Mouse (Mus musculus) olfactory bulb, adult 2 months (tissue): ENCODE data around the gene Ddx58. TPM values are rescaled to one million over a fixed set of nuclear protein-coding genes. Genes with fewer than 3 reads are reported as not detected.

Source experiments
- H3K27ac ChIP-seq: fragments of 200-500 bp; 2 replicates; pipeline ENCODE4 v1.5.1; 2012; ENCODE audit warnings: low read depth, low read length; ENCODE audit not compliant: insufficient read depth
- H3K4me1 ChIP-seq: fragments of 200-500 bp; 2 replicates; pipeline ENCODE4 v1.6.1; 2012; ENCODE audit warnings: low read length; ENCODE audit not compliant: control insufficient read depth, insufficient read depth
- H3K4me3 ChIP-seq: fragments of 200-500 bp; 2 replicates; pipeline ENCODE4 v1.5.1; 2012; ENCODE audit warnings: mild to moderate bottlenecking, low read depth, low read length, moderate library complexity; ENCODE audit not compliant: insufficient read depth
- CTCF ChIP-seq: fragments of 200-500 bp; IDR thresholded peaks from 2 replicates; pipeline ENCODE4 v1.5.1; 2012; ENCODE audit warnings: low read depth, mild to moderate bottlenecking, low read length, moderate library complexity; ENCODE audit not compliant: insufficient read depth
- POLR2A ChIP-seq: fragments of 200-500 bp; IDR thresholded peaks from 2 replicates; pipeline ENCODE4 v1.6.1; 2012; ENCODE audit warnings: mild to moderate bottlenecking, low read depth, low read length, moderate library complexity; ENCODE audit not compliant: insufficient read depth
- WGBS: fragments of 180-500 bp; shearing (Covaris S2); methylation state at CpG from one replicate; pipeline ENCODE4 v1.1.7; 2018; 5-methylcytosine and 5-hydroxymethylcytosine counted together
- polyA plus RNA-seq: library from polyadenylated mRNA; stranded (reverse); fragments of >200 nt; gene quantifications from 2 replicates; pipeline ENCODE4 v1.2.4, GENCODE M21; 2012; ENCODE audit warnings: low replicate concordance; ENCODE audit not compliant: missing spikeins, insufficient read depth, insufficient read length

The Ddx58 gene
- polyA plus RNA-seq, result not detected in 2 replicates

DNA sequence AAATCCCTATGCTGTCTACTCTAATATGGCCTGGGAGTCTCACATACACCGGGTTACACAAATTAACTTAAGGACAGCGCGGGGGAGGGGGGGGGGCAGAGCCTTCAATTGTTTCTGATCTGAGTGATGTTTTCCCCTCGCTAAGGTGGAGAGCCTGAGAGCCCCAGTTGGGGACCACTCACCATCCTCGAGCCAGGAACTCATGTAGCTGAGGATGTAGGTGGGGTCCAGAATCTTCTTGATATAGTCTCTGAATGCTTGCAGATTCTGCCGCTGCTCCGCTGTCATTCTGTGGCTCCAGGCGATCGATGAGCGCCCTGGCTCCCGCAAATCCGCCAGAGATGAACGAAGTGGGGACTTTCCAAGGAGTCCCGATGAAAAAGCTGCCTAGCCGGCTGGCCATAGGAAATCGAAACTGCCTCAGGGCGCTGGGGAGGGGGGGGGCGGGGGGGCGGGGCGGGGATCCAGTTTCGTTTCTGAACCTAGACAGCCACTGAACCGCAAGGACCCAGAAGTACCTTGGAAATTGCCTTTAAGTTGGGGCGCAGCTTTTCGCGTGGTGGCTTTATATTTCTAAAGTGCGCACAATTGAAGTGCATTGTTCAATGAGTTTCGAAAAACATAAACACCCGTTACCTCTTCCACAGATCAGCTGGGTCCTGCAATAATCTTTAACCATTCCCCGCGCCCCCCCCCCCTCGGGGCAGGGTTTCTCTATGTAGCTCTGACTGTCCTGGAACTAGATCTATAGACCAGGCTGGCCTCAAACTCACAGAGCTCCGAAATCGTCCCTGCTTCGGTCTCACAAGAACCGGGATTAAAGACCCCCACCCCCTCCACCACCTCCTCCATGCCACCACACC lies at the start of gene Ddx58:
TSS of gene Ddx58 (minus strand) at position 420 of the 863 bp plus-strand sequence.
- peak within 1 kb of the TSS; percentile 63 for H3K4me3 ChIP-seq
- TF ChIP-seq CTCF (no peak), POLR2A (no peak)
- H3K4me1 ChIP-seq, result peaks cover 9% of the 10 kb centered on the region
- WGBS, result 4% methylated on average over 35 of the region's 35 CpGs
- H3K27ac ChIP-seq, result no peak within 1 kb of the TSS

DNA sequence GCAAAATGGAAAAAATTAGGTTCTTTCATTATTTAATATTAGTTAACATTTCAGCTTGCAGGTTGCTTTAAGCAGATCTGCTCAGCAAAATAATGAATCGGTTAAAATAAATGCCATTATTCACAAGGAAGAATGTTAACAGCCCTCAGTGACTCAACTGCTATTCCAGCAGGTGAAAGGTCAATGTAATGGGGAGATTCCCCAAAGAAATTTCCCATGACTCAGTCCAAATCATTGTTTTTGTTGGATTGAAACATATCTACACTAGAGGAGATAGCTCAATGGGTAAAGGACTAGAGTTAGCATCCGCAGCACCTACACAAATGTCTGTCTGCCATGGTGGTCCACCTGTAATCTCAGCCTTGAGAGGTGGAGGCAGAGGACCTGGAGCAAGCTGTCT lies 49.4 kb upstream of the Ddx58 start:
- Histone ChIP-seq H3K4me1 (no peaks in the 10 kb centered on the region), H3K27ac (no peak overlapping the region), H3K4me3 (no peak overlapping the region)
- TF ChIP-seq CTCF (no peak), POLR2A (no peak)
- 89% methylated on average over 2 of the region's 2 CpGs for WGBS

DNA sequence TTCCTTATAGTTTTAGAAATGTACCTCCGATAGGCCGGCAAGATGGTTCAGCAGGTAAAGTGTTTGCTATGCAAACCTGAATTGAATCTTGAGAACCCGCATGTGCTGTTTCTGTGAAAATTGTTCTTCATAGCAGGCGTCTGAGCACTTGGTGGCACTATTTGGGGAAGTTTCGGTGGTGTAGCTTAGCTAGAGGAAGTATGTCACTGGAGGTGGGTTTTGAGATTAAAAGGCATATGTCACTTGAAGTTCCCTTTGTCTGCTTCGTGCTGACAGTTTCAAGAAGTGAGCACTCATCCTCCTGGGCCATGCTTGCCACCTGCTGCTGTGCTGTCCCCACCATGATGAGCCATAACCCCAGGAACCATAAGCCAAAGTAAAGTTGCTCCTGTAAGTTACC lies 47.8 kb upstream of the Ddx58 start:
- Histone ChIP-seq H3K4me1 (no peaks in the 10 kb centered on the region), H3K4me3 (no peak overlapping the region), H3K27ac (no peak overlapping the region)
- TF ChIP-seq POLR2A (no peak), CTCF (no peak)
- WGBS, result 81% methylated on average over 6 of the region's 6 CpGs

DNA sequence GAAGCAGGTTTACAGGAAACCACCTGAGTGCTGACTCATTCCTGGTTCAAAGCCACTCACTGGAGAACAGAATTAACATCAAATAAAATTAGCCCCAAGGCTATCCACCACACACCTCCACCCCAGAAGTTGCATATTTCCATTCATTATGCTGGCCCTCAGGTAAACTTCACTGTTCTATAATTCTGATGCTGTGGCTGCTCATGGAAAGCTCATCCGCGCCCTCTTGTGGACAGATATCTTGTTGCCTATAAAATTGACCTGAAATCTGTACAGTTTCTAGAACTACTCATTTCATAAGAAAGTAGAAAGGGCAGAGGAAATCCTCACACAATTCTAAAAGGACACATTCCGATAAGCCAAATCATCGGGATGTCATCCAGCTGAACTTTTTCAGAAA lies 46.0 kb upstream of the Ddx58 start:
- Histone ChIP-seq H3K27ac (no peak overlapping the region), H3K4me3 (no peak overlapping the region), H3K4me1 (no peaks in the 10 kb centered on the region)
- TF ChIP-seq POLR2A (no peak), CTCF (no peak)
- 18% methylated on average over 4 of the region's 4 CpGs for WGBS

DNA sequence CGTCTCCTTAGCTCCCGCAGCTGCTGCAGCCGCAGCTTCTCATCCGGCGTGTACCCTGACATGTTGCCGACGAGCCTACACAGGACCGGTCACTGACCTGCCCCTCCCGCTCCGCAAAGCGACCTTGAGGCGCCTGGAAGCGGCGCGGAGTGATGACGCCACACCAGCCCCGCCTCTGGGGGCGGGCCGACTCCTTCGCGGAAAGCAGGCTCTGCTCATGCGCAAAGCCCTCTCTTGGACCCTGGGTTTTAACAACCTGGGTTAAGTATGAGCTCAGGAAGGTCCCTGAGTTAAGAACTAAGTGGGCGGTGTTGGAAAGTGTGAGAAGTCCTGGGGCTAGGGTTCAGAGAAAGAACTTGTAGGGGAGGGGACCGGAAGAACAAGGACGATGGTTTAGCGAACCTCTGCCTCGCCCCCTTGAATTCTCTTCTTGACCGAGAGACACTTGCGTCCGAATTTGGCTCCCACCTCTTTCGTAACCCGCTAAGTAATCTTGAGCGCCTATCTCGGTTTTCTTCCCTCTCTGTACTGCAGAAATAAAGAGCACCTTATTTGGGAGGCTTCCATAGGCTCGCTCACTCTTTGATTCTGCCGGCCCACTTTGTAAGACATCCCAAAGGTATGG lies 39.8 kb upstream of the Ddx58 start, which contains the start of gene Ndufb6:
TSS of gene Ndufb6 (minus strand) at position 146 of the 625 bp plus-strand sequence.
- Histone ChIP-seq H3K4me3 (peak within 1 kb of the TSS; percentile 69), H3K4me1 (peaks cover 4% of the 10 kb centered on the region), H3K27ac (peak within 1 kb of the TSS; percentile 3)
- TF ChIP-seq CTCF (no peak), POLR2A (peak; percentile 83)
- under 1% methylated on average over 36 of the region's 36 CpGs for WGBS

DNA sequence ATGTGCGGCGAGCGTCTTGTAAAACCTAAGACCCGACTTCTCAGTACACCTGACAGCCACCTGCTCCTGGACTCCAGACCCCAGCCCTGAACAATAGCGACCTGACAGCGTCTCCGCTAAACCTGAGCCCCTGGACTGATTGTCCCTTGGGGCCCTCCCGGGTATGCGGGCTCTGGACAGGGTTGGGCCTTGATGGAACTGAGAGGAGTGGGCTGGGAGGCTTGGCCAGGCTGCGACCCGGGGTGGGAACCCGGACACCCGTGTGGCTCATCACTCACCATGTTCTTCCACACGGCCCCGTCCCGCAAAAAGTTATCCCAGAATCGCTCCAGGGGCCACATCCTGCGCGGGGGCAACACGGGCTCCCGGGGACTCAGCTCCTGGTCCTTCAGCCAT lies 39.2 kb upstream of the Ddx58 start:
- TF ChIP-seq CTCF, result no peak
- TF ChIP-seq POLR2A, result no peak
- Histone ChIP-seq H3K27ac (no peak overlapping the region), H3K4me1 (peaks cover 4% of the 10 kb centered on the region), H3K4me3 (peak overlapping the region; percentile 69)
- WGBS, result under 1% methylated on average over 21 of the region's 21 CpGs

DNA sequence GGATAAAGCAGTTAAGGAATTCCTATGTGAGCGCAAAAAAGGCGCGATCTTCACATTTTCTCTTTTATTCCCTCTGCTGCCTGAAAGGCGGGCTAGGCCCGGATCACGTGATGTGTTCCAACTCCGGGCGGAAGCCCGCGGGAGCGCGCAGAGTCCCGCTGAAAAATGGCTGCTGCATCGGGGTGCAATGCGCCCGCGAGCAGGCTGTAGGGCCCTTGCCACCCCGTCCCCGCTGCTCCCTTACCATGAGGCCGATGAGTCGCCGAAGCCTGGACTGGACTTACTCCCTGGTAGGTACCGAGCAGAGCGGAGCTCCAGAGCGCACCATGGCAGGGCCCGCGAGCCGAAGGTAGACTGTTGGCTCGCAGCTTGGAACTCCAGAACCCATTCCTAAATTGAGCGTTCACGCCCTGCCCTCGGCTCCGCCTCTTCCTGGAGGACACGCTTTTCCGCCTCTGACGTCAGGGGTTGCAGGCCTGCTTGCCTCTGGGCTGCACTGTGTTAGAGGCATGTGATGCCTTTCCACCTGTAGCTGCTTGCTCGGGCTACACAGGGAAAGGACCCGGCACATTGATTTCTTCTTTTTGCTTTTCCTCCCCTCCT lies 29.9 kb upstream of the Ddx58 start, which contains the start of the genes Smim27 and Topors:
TSS of gene Smim27 (plus strand) at position 150 of the 603 bp plus-strand sequence.
TSS of gene Topors (minus strand) at position 421 of the 603 bp plus-strand sequence.
- WGBS, result under 1% methylated on average over 38 of the region's 38 CpGs
- TF ChIP-seq CTCF (no peak), POLR2A (peak; percentile 88)
- peak within 1 kb of the TSS; percentile 75 for H3K4me3 ChIP-seq
- peaks cover 6% of the 10 kb centered on the region for H3K4me1 ChIP-seq
- H3K27ac ChIP-seq, result peak within 1 kb of the TSS; percentile 94

DNA sequence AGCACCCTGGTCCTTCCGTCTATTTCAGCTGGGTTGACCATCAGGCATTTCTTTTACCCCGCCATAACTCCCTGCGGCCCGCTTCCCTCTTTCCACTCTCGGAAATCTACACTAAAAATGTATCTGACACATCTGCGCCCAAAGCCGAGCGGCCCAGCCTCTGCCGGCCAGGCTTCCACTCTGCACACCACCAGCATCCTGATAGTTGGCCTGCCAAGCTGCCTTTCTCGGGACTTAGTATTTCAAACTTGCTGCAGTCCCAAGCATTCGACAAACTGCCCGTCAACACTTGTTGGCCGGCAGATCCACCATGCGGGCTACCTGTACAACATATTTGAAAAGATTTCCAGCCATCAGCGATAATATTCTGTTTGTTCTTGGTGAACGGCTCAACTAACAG lies 29.2 kb upstream of the Ddx58 start:
- WGBS, result under 1% methylated on average over 16 of the region's 16 CpGs
- peaks cover 6% of the 10 kb centered on the region for H3K4me1 ChIP-seq
- H3K4me3 ChIP-seq, result peak overlapping the region; percentile 75
- H3K27ac ChIP-seq, result peak overlapping the region; percentile 3; the same call in 1 of the 2 replicates
- TF ChIP-seq POLR2A (no peak), CTCF (no peak)

DNA sequence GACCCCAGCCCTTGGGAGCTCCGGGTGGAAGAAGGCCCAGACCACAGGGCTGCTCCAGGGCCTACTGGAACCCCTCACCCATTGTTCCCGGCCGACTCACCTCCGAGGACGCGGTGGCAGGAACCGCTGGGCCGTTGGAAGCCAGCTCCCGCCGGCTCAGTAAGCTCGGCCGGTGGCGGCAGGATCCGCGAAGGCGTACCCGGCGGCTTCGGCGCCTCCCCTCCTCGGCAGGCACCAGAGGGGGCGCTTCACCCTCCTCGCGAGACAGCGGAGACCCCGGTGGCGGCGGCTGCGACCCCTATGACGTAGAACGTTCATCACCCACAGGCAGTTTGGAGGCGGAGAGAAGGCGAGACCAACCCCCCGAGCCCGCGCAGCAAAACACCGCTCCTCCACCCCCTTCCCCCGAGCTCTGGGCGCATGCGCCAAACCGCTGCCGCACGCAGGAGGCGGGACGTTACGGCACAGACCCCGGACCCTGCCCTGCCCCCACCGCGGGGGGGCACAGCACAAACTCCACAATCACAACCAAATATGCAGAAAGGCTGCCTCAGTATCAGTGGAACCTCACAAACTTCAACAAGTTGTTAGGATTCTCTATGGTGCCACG lies 28.7 kb upstream of the Ddx58 start:
- peaks cover 6% of the 10 kb centered on the region for H3K4me1 ChIP-seq
- TF ChIP-seq CTCF, result no peak
- TF ChIP-seq POLR2A, result no peak; the same call in 1 of the 2 replicates
- peak overlapping the region; percentile 32; the same call in 1 of the 2 replicates for H3K27ac ChIP-seq
- peak overlapping the region; percentile 75 for H3K4me3 ChIP-seq
- under 1% methylated on average over 48 of the region's 50 CpGs for WGBS
